Mouse (Mus musculus) spleen, embryonic (tissue): ENCODE measurements at regions not wholly inside any gene's neighbourhood (a gene's known extent, or its start where the extent isn't known, plus 50 kb on each side); places are given as distances from the start of the nearest gene placed in this dataset.

Experiments used
- CTCF ChIA-PET: fragments of 350-600 bp; sonication (Branson Sonifier 250); formaldehyde crosslinking; loops from one replicate; lab custom pipeline; 2022; lab: Charles Lee

- CTCF ChIA-PET: no interaction called here
Observed at GRCm38 (mm10) chr5:118379245-118380051, 134.4 kb downstream of the 2410131K14Rik start.

GRCm38 (mm10) chr5:118380052-118380421, 135.0 kb downstream of the 2410131K14Rik start:
- CTCF ChIA-PET: no interaction called here

GRCm38 (mm10) chr5:118380422-118381293, 135.6 kb downstream of the 2410131K14Rik start:
- CTCF ChIA-PET: no interaction called here

GRCm38 (mm10) chr5:118381294-118381675, 136.3 kb downstream of the 2410131K14Rik start:
- CTCF ChIA-PET: no interaction called here

GRCm38 (mm10) chr5:118386126-118386525, 141.1 kb downstream of the 2410131K14Rik start:
- CTCF ChIA-PET: no interaction called here

GRCm38 (mm10) chr5:118388419-118388818, 143.4 kb downstream of the 2410131K14Rik start:
- CTCF ChIA-PET: no interaction called here

GRCm38 (mm10) chr5:118390691-118391373, 145.8 kb downstream of the 2410131K14Rik start:
- CTCF ChIA-PET: no interaction called here

- CTCF ChIA-PET: no interaction called here
Observed at GRCm38 (mm10) chr5:118392932-118393487, 148.0 kb downstream of the 2410131K14Rik start.

GRCm38 (mm10) chr5:118394051-118394450, 149.0 kb downstream of the 2410131K14Rik start:
- CTCF ChIA-PET: no interaction called here

- CTCF ChIA-PET: no interaction called here
Observed at GRCm38 (mm10) chr5:118396004-118396725, 151.1 kb downstream of the 2410131K14Rik start.

- CTCF ChIA-PET: no interaction called here
Observed at GRCm38 (mm10) chr5:118400926-118401325, 155.9 kb downstream of the 2410131K14Rik start.

GRCm38 (mm10) chr5:118404398-118404797, 156.1 kb upstream of the Med13l start:
- CTCF ChIA-PET: no interaction called here

GRCm38 (mm10) chr5:118405421-118405820, 155.1 kb upstream of the Med13l start:
- CTCF ChIA-PET: no interaction called here

GRCm38 (mm10) chr5:118407451-118407850, 153.0 kb upstream of the Med13l start:
- CTCF ChIA-PET: no interaction called here

GRCm38 (mm10) chr5:118407973-118408372, 152.5 kb upstream of the Med13l start:
- CTCF ChIA-PET: no interaction called here

- CTCF ChIA-PET: no interaction called here
Observed at GRCm38 (mm10) chr5:118408826-118409225, 151.7 kb upstream of the Med13l start.

- CTCF ChIA-PET: interaction anchor here (0.6 kb wide), 1 partner anchor 438 kb away, joined by 3 read pairs; no protein-coding TSS in a partner anchor
Observed at GRCm38 (mm10) chr5:118413428-118414282, 146.8 kb upstream of the Med13l start.

- CTCF ChIA-PET: no interaction called here
Observed at GRCm38 (mm10) chr5:118419344-118420037, 141.0 kb upstream of the Med13l start.
